Mouse (Mus musculus) layer of hippocampus, adult 6 months (tissue): Measurements from ENCODE around the gene Il21r. TPM values are rescaled to one million over a fixed set of nuclear protein-coding genes. Genes with fewer than 3 reads are reported as not detected.

Source experiments
- long read RNA-seq, 2 experiments: library from polyadenylated mRNA; unstranded; transcript quantifications; one replicate each; pipeline ENCODE4 v2.0.0; 2019 to 2020
- polyA plus RNA-seq: library from polyadenylated mRNA; unstranded; fragments of <200 nt; fragmentation: Nextera tagmentation; gene quantifications from 2 replicates; pipeline ENCODE4 v1.2.3, GENCODE M21; 2021

The Il21r gene
- 0.80 and 0.99 TPM in 2 replicates for polyA plus RNA-seq
- long read RNA-seq, experiment 1, partial matches to known transcripts = 1 of 1 reads
- long read RNA-seq, experiment 1, other reads (novel, unspliced or antisense) = 0 of 1 reads
- long read RNA-seq, experiment 2, transcript Il21r-201 (9 exons, 2,499 nt) = major isoform, 10 of 12 reads
- long read RNA-seq, experiment 2, partial matches to known transcripts = 1 of 12 reads
- long read RNA-seq, experiment 2, other reads (novel, unspliced or antisense) = 1 of 12 reads

DNA sequence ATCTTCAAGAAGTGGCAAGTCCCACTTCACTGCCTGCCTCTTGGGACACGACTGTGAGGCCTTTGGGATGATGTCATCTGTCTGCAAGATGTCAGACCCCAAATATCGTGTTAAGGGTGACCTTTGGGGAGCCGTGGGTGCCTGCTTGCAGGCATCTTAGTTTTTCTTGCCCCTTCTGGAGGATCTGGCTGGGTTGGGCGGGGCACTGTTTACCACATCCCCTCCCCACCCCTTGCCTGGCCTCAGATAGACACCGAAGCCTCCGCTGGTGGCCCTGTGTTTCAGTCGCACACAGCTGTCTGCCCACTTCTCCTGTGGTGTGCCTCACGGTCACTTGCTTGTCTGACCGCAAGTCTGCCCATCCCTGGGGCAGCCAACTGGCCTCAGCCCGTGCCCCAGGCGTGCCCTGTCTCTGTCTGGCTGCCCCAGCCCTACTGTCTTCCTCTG lies at the start of gene Il21r:
Il21r (plus strand) TSS at position 245 of the 447 bp plus-strand sequence.

Other genes with a start within 250 kb of the Il21r start
- 2.5 and 3.1 TPM in 2 replicates for gene Kdm8, start 158.8 kb upstream of the Il21r start, polyA plus RNA-seq
- 68.9 and 75.0 TPM in 2 replicates for gene Nsmce1, start 111.8 kb upstream of the Il21r start, polyA plus RNA-seq
- 1.7 and 2.2 TPM in 2 replicates for gene Il4ra, start 51.3 kb upstream of the Il21r start, polyA plus RNA-seq
- gene Gtf3c1, start 104.4 kb downstream of the Il21r start, polyA plus RNA-seq = 16.5 and 17.4 TPM in 2 replicates
- 2.8 and 4.0 TPM in 2 replicates for gene D430042O09Rik, start 104.5 kb downstream of the Il21r start, polyA plus RNA-seq